Mouse (Mus musculus) forebrain, embryonic 13.5 days (tissue): ENCODE data around the gene Glb1. TPM values are rescaled to one million over a fixed set of nuclear protein-coding genes. Genes with fewer than 3 reads are reported as not detected.
"Not testable (repeated sequence)": the region's sequence is repeated elsewhere in the genome, so short reads cannot be mapped to it uniquely, and the experiment has no call there.

Experiments
- ATAC-seq: fragments of 200-750 bp; cut with Nextera tagmentation; 2 replicates; pipeline ENCODE4 v1.8.0; 2017
- H3K27ac ChIP-seq: fragments of 300-500 bp; sonication (generic); 2 replicates; pipeline ENCODE4 v1.5.1; 2015; ENCODE audit warnings: inconsistent platforms, mild to moderate bottlenecking, moderate library complexity
- H3K27me3 ChIP-seq: fragments of 300-500 bp; sonication (generic); 2 replicates; pipeline ENCODE4 v1.6.1; 2015; ENCODE audit warnings: mild to moderate bottlenecking, inconsistent platforms
- H3K36me3 ChIP-seq: fragments of 300-500 bp; sonication (generic); 2 replicates; pipeline ENCODE4 v1.6.1; 2015; ENCODE audit warnings: mild to moderate bottlenecking, inconsistent platforms; ENCODE audit not compliant: poor library complexity, severe bottlenecking
- H3K4me1 ChIP-seq: fragments of 300-500 bp; sonication (generic); 2 replicates; pipeline ENCODE4 v1.6.1; 2015; ENCODE audit warnings: inconsistent platforms
- H3K4me2 ChIP-seq: fragments of 300-500 bp; sonication (generic); 2 replicates; pipeline ENCODE4 v1.6.1; 2015; ENCODE audit warnings: inconsistent platforms, mild to moderate bottlenecking, moderate library complexity
- H3K4me3 ChIP-seq: fragments of 300-500 bp; sonication (generic); 2 replicates; pipeline ENCODE4 v1.5.1; 2015; ENCODE audit warnings: mild to moderate bottlenecking, inconsistent platforms
- H3K9ac ChIP-seq: fragments of 300-500 bp; sonication (generic); 2 replicates; pipeline ENCODE4 v1.6.1; 2015; ENCODE audit warnings: mild to moderate bottlenecking, inconsistent platforms
- H3K9me3 ChIP-seq: fragments of 300-500 bp; sonication (generic); replicated peaks from 2 replicates; pipeline ENCODE4 v1.6.1; 2016; ENCODE audit warnings: inconsistent platforms
- WGBS: fragments of 180-500 bp; shearing (Covaris S2); methylation state at CpG from one replicate; pipeline ENCODE4 v1.1.7; 2015; 5-methylcytosine and 5-hydroxymethylcytosine counted together
- polyA plus RNA-seq: library from polyadenylated mRNA; unstranded; fragments of >200 nt; fragmentation: Nextera tagmentation; extraction: Ambion mirVana; gene quantifications from 2 replicates; pipeline ENCODE4 v1.2.1, GENCODE M21; 2015

Glb1 gene
- 17.1 and 19.4 TPM in 2 replicates for polyA plus RNA-seq

DNA sequence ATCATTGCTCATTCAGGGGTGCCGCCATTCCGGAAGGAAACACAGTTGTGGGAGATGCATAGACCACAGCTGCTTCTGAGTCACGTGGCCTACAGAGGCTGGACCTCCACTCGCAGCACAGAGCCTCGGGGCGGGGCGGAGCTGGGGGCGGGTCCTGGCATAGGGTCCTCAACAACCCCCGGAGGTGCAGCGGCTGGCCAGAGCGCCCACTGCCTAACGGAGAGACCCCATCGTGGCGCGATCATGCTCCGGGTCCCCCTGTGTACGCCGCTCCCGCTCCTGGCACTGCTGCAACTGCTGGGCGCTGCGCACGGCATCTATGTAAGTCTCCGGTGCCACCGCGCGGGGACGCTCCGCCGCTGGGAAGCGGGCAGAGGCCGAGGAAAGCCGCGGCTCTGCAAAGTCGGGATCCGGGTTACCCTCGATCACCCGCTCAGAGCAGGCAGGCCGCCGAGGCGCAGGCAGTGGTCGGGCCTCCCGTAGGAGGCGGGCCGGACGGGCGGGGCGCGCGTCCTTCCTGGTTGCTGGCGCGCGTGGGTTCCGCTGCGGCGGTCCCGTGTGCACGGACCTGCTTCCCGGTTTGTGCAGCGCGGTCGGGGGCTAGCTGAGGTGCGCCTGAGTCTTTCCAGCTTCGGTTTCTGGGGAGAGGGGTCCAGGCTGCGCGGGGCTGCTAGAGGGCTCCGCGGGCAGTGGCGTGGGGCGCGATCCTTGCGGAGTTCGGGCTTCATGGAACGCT is at the start of gene Glb1, which contains the start of gene Tmppe:
Gene Glb1 (plus strand): TSS at position 128 of the 736 bp plus-strand sequence.
Gene Tmppe (plus strand): TSS at position 157 of the 736 bp plus-strand sequence.
- Histone ChIP-seq H3K4me2 (peak within 1 kb of the TSS; percentile 69), H3K4me1 (peaks cover 11% of the 10 kb centered on the region), H3K4me3 (peak within 1 kb of the TSS; percentile 78), H3K27me3 (no peaks in the 10 kb centered on the region), H3K9ac (peak within 1 kb of the TSS; percentile 86), H3K36me3 (peaks cover 18% of the 10 kb centered on the region), H3K27ac (peak within 1 kb of the TSS; percentile 78), H3K9me3 (no peaks in the 10 kb centered on the region)
- ATAC-seq, result peak; percentile 98
- WGBS, result under 1% methylated on average over 73 of the region's 73 CpGs

DNA sequence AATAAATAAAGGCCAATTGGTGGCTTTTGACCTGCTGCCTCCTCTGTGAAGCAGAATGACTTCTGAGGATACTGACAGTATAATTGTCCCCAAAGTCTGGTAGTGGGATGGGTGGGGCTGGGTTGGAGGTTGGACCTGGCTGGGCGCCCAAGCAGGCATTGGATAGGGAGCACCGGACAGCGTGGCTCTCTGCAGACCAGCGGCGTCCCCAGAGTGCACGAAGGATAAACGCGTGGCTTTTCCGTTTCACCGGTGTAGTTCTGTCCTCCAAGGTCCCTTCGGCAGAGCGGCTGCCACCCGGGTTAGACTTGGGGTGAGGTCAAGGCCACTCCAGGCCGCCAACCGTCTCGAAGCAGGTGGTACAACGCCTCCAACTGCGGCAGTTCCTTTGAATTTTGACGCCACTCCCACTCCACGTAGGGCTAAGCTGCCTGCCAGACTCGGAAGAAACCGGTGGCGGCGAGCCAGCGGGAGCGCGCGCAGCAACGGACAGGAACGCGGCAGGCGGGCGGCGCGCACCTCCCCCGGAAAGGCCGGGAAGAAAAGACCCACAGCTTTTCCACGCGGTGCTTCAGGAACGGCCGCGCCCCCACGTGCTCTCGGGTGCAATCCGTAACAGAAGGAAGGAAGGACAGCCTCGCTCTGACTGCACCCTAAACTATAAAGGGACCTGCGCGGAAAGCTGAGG is 32.9 kb upstream of the Glb1 start:
- Histone ChIP-seq H3K27me3 (no peaks in the 10 kb centered on the region; the same call in 1 of the 2 replicates), H3K9ac (peak overlapping the region; percentile 74), H3K4me3 (peak overlapping the region; percentile 51), H3K27ac (no peak overlapping the region), H3K9me3 (no peaks in the 10 kb centered on the region), H3K36me3 (no peaks in the 10 kb centered on the region), H3K4me2 (peak overlapping the region; percentile 86), H3K4me1 (peaks cover 9% of the 10 kb centered on the region)
- under 1% methylated on average over 48 of the region's 48 CpGs for WGBS
- peak; percentile 89 for ATAC-seq

DNA sequence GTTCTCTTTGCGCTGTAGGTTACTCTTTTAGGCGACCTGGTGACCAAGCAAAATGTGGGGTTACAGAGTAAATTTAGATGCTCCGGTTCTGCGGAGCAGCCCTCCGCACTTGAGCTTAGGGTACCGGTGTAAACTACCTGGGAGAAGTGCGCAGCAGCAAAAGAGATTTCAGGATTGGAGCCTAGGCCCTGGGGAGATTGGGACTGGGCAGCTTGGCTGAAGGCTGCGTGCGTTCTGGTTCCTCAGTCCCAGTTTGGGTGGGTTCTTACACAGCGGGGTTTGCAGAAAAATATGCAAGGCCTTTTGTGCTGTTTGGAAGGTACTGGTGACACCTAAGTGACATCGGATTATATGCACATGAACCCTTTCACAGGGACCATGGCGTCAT is 32.4 kb upstream of the Glb1 start:
- Histone ChIP-seq H3K4me3 (peak overlapping the region; percentile 51), H3K4me1 (peaks cover 9% of the 10 kb centered on the region), H3K9ac (peak overlapping the region; percentile 74), H3K27me3 (no peaks in the 10 kb centered on the region; the same call in 1 of the 2 replicates), H3K4me2 (peak overlapping the region; percentile 86), H3K9me3 (no peaks in the 10 kb centered on the region), H3K27ac (no peak overlapping the region), H3K36me3 (no peaks in the 10 kb centered on the region)
- peak; percentile 23 for ATAC-seq
- 16% methylated on average over 12 of the region's 12 CpGs for WGBS

DNA sequence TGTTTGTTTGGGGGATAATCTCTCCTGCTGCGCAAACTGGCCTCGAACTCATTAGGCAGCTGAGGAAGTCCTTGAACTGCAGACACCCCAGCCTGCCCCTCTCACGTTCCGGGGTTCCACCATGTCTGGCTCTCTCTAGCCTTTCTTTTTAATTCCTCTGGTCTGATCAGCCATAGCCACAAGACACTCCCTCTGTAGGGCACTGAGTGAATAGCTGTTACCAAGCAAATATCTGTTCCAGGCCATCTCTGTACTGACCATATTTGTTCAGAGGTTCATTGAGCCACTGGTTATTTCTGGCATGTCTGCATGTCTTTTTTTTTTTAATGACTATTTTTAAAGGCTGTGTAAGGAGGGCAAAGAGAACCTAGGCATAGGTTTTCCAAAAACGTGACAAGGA is 31.5 kb upstream of the Glb1 start:
- H3K27ac ChIP-seq, H3K36me3 ChIP-seq, H3K9me3 ChIP-seq, H3K4me3 ChIP-seq, H3K27me3 ChIP-seq, H3K4me2 ChIP-seq, H3K4me1 ChIP-seq, H3K9ac ChIP-seq: not testable (repeated sequence)
- 0 out of 2 replicates have a peak, but pooled peaks have one; percentile 27 for ATAC-seq
- WGBS, result 50% methylated on average over 5 of the region's 5 CpGs

DNA sequence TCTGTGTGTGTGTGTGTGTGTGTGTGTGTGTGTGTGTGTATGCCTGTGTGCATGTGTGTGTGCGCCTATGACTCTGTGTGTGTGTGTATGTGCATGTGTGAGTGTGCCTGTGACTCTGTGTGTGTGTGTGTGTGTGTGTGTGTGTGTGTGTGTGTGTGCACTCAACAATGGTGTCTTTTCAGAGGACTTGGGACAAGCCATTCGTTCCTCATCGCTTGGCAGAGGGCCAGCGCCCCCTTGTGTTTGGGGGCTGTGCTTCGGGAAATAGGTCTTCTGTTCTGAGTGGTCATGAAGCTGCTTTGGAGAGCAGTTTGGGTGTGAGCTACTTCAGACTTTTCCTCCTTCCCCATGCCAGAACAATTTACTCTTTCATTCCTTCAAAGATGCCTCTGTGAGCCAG is 29.2 kb upstream of the Glb1 start:
- not testable (repeated sequence) for H3K4me1 ChIP-seq, H3K9ac ChIP-seq

DNA sequence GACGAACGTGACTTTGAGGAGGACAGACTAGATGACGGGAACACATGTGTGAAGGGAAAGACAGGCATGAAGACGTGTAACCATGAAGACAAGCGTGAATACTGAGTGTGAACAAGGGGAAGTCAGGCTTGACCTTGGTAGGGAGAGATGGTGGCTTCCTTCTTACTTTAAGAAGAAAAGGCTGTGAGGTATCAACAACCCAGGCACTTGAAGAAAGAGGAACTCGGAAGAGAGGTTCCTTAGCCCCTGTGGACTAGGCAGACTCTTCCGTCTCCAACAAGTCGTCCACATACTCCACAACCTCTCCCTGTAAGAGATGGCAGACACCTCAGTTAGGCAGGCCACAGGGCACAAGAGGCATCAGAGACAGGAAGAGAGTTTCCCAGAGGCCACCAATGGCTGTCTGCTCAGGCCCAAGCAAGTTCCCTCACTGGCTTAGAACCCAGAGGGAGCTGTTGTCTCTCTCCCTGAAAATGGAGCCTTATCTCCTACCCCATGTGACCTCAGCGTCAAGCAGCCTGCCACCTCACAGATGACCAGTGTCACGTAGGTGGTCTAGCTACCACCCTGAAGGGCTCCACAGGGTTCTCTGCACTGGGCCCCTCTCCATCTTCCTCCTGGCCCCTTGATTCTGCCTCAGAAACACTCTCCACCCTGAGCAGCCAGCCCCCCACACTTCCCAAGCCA is 25.5 kb upstream of the Glb1 start:
- no peak overlapping the region for H3K27ac ChIP-seq
- H3K4me3 ChIP-seq, result no peak overlapping the region
- no peaks in the 10 kb centered on the region for H3K27me3 ChIP-seq
- H3K4me1 ChIP-seq, result no peaks in the 10 kb centered on the region
- no peaks in the 10 kb centered on the region for H3K9me3 ChIP-seq
- WGBS, result 92% methylated on average over 10 of the region's 10 CpGs
- H3K36me3 ChIP-seq, result no peaks in the 10 kb centered on the region
- no peak for ATAC-seq
- no peak overlapping the region for H3K9ac ChIP-seq
- H3K4me2 ChIP-seq, result no peak overlapping the region

More for the DNA sequence above, 29.2 kb upstream of the Glb1 start:
- ATAC-seq, H3K9me3 ChIP-seq, H3K27ac ChIP-seq, H3K27me3 ChIP-seq, H3K4me3 ChIP-seq, H3K36me3 ChIP-seq, H3K4me2 ChIP-seq: not testable (repeated sequence)
- WGBS, result 21% methylated on average over 5 of the region's 5 CpGs

DNA sequence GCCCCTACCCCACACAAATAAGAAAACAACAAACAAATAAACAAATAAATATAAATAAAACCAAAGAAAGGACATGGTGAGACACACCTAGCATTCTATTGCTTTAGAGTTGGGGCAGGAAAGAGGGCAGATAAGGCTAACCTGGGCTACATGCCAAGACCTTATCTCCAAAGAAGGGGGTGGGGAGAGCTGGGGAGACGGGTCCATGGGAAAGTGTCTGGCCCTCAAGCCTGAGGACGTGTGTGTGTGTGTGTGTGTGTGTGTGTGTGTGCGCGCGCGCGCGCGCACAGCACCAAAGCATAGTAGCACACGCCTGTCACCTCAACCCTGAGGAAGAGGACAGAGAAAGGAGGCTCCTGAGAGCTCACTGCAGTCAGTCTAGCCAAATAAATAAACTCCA is 23.7 kb upstream of the Glb1 start:
- WGBS, result 94% methylated on average over 10 of the region's 10 CpGs

DNA sequence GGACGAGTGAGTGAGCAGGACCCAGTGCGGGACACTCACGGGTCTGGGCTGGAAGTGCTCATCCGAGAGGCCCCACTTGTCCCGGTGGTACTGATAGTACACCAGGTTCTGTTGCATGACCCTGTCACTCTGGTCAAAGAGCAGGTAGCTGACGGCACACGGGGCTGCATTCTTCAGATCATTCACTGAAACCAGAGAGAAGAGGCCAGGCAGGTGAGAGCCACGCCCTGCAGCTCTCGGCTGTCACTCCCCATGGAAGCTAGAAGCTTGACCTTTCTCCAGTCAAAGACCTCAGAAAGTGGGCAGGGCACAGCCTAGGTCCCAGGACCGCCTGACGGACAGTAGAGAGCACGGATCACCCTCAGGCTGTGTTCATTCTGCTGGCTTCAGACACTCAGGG is 21.0 kb upstream of the Glb1 start:
- H3K9ac ChIP-seq, result no peak overlapping the region
- H3K4me1 ChIP-seq, result no peaks in the 10 kb centered on the region
- no peaks in the 10 kb centered on the region for H3K27me3 ChIP-seq
- H3K27ac ChIP-seq, result no peak overlapping the region
- H3K9me3 ChIP-seq, result no peaks in the 10 kb centered on the region
- H3K4me3 ChIP-seq, result no peak overlapping the region
- ATAC-seq, result no peak
- H3K4me2 ChIP-seq, result no peak overlapping the region
- 0 out of 2 replicates have a peak, but pooled peaks cover 5% of the 10 kb centered on the region for H3K36me3 ChIP-seq
- 88% methylated on average over 12 of the region's 12 CpGs for WGBS

More for the DNA sequence above, 23.7 kb upstream of the Glb1 start:
- no peaks in the 10 kb centered on the region for H3K9me3 ChIP-seq
- H3K4me2 ChIP-seq, result no peak overlapping the region
- H3K4me1 ChIP-seq, result no peaks in the 10 kb centered on the region
- H3K9ac ChIP-seq, result no peak overlapping the region
- no peak for ATAC-seq
- H3K27me3 ChIP-seq, result no peaks in the 10 kb centered on the region
- no peak overlapping the region for H3K27ac ChIP-seq
- no peaks in the 10 kb centered on the region for H3K36me3 ChIP-seq
- no peak overlapping the region for H3K4me3 ChIP-seq

DNA sequence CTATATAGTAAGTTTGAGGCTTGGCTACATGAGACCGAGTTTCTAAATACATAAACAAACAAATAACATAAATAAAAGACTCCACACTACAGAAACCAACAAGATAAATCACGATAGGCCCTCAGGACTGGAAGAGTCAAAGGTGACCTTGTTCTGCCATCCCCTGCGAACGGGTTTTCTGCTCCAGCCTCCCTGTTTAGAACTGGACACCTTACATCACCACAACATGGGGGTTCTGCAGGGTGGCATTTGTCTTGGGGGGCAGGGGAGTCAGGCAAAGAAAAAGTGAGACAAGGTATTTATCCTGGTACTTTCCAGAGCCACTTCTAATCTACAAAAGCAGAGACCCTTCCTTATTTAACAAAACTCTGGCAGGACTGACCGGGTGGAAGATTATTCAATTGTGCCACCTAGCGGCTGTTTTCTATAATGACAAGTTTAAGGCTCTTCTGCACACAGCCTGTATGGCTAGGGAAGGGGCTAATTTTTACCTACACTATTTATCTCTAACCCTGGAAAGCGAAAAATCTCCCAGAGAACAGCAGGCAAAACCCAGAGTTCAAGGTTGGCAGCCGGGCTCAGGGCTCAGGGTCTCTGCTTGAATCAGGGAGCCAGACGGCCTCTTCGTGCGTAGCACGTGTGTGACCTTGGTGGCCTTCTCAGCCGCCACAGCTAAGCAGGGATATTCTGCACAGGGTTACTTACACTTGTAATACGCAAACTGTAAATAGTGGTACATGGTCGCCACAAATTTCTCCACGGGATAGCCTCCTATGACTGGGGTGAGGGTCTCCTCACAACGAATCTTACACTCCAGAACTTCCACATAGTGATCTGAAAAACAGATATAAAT is 19.8 kb upstream of the Glb1 start:
- Histone ChIP-seq H3K27me3 (no peaks in the 10 kb centered on the region), H3K4me2 (no peak overlapping the region), H3K27ac (no peak overlapping the region), H3K9me3 (no peaks in the 10 kb centered on the region), H3K9ac (no peak overlapping the region), H3K4me3 (no peak overlapping the region), H3K4me1 (no peaks in the 10 kb centered on the region), H3K36me3 (0 out of 2 replicates have a peak, but pooled peaks cover 5% of the 10 kb centered on the region)
- ATAC-seq, result peak; percentile 87
- 70% methylated on average over 17 of the region's 17 CpGs for WGBS

DNA sequence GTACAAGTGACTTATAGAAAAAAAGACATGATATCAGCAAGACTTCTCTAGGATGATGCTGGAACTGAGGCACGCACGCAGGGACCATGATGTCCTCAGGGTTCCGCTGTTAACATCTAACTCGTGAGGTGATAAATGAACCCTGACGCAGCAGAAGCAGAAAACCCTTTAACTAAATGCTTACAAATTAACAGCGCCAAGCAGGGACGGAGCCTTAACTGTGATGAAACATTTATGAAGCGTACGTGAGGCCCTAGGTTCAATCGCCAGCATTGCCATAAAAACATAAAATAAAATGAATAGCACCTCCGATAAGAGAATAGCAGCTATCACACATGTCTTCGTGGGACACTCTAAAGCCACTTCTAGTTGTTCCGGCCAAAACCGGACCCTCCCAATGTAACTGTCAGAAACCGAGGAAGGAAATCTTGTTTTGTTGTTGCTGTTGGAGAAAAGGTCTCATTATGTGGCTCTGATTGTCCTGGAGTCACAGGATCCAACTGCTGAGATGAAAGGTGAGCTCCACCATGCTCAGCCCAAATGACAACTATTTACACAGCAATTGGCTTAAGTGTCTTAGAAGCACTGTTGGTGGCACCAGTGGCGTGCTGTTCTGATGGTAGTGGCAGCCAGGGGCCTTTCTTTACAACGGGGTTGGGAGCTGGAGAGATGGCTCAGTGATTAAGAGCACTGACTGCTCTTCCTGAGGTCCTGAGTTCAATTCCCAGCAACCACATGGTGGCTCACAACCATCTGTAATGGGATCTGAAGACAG is 17.8 kb upstream of the Glb1 start:
- H3K4me3 ChIP-seq, result no peak overlapping the region
- ATAC-seq, result no peak
- H3K4me1 ChIP-seq, result no peaks in the 10 kb centered on the region
- WGBS, result 88% methylated on average over 17 of the region's 17 CpGs
- H3K9ac ChIP-seq, result no peak overlapping the region
- no peak overlapping the region for H3K27ac ChIP-seq
- no peak overlapping the region for H3K4me2 ChIP-seq
- no peaks in the 10 kb centered on the region for H3K9me3 ChIP-seq
- H3K27me3 ChIP-seq, result no peaks in the 10 kb centered on the region
- 0 out of 2 replicates have a peak, but pooled peaks cover 5% of the 10 kb centered on the region for H3K36me3 ChIP-seq

DNA sequence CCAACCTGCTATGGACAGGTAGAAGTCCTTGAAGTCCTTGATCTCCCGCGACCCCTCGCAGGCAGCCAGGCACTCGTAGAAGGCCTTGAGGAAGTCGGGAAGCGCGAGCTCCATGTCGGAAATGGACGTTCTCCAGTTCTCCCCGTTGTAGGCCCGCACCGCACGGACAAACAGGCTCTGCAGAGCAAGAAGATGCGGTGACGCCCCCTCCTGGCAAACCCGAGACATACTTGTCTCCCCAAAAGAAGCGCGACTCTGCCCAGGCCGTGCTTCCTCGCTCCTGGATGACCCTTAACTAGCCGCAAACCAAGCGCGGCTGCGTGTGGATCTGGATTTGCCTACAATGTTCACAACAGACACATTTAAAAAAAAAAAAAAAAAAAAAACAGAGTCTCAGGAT is 16.2 kb upstream of the Glb1 start:
- H3K36me3 ChIP-seq, result 0 out of 2 replicates have a peak, but pooled peaks cover 5% of the 10 kb centered on the region
- no peak for ATAC-seq
- no peak overlapping the region for H3K9ac ChIP-seq
- H3K27ac ChIP-seq, result no peak overlapping the region
- H3K4me1 ChIP-seq, result no peaks in the 10 kb centered on the region
- H3K4me2 ChIP-seq, result no peak overlapping the region
- no peaks in the 10 kb centered on the region; the same call in 1 of the 2 replicates for H3K9me3 ChIP-seq
- H3K4me3 ChIP-seq, result no peak overlapping the region
- H3K27me3 ChIP-seq, result no peaks in the 10 kb centered on the region
- WGBS, result 92% methylated on average over 24 of the region's 24 CpGs
